Mouse (Mus musculus) retina, embryonic 14.5 days (tissue): ENCODE results near the gene Tyms.
A peak's percentile ranks its signal among the peaks of the same experiment; 100 is the strongest.

ENCODE experiments used
- DNase-seq: peaks from one replicate; pipeline ENCODE4 v3.0.0-alpha.2; 2015; ENCODE audit warnings: low spot score

Gene Tyms

DNA sequence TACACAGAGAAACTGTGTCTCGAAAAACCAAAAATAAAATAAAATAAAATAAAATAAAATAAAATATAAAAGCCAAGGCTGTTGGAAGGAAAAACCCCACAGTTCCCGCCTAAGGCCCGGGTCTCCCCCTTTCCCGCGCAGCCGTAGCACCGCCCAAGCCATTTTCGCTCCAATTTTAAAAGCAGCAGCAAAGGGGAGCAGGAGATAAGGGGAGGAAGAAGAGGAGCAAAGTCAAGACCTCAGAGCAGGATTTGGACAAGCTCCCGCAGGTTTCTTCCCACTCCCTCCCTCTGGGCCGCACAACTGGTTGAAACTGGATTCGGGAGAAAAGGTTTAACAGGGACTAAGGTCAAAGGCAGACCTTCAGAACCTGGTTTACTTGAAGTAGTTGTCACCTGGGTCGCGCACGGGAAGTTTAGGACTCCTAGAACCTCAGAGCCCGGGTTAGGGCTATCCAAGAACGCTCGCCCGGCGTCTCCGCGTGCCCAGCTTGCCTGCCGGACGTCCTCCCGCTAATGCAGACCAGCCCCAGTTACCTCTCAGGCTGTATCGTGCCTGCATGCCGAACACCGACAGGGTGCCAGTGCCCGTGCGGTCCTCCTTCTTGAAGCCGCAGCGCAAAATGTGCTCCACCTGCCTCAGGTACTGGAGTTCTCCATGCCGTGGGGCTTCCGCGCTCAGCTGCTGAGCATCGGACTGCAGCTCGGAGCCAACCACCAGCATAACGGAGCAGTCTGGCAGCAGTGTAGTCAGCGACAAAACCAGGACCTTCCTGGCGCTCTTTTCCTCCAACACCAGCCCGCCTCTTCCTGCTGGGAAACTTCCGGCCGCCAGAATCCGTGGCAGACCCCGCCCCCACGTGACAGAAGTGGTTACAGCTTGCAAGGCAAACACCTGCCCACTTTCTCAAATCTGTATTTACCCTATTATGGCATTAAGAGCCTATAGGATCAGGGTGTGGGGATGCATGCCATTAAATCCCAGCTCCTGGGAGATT, at the start of gene Tyms:
Gene Tyms (minus strand): TSS at position 793 of the 997 bp plus-strand sequence.
- DNase-seq, result peak; percentile 86

DNA sequence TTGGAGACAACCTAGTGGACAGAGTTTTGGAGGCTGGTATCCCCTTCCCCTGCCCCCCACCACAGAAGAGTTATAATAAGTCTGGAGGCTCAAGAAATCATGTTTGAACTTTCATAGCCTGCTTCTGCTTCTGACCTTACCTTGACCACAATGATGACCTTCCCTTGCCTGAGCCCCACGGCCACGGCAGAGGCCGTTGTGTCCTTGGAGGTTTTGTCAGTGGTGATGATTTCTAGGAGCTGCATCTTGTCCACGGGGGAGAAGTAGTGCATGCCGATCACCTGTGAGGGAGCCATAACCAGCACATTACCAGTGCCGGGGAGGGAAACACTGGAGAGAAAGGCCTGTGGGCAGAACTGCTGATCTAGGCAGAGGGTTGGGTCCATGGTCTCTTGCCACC, 49.1 kb upstream of the Tyms start:
- no peak for DNase-seq

DNA sequence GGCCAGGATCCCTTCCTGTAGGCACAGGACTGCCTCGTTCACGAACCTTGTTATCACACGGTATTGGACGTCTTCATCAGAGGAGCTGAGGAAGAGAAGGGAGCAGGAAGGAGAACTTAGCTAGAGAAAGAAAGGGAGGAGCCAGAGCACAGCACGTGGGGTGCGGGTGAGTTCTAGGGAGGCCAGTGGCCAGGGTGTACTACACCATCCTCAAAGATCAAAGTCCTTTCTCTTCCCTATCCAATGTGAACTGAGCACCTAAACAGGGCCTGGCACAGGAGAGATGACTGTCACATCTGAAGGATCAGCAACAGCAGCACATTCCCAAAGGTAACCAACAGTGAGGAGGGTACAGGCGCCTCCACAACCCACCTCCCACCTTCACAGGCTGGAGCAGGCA, 46.7 kb upstream of the Tyms start:
- DNase-seq, result no peak

- no peak for DNase-seq
These were observed 45.7 kb upstream of the Tyms start for GRCm38 (mm10) chr5:30119163-30119562.

DNA sequence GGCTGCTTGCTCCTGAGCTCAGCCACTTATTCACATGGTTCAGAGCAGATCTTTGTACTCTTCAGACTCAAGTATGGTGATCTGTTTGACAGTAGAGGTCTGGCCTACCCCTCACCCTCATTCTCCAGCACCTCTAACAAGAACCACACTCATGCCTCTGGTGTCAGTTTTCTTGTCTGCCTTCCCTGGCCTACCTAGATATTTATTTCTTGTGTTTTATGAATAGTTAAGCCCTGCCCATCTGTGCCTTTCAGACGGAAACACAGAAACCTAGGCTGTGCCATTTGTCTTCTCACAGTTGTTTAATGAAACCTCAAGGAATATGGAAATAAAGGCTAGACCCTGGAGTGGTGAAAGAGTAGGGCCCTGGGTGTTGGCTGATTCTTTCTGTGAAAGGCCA, 44.6 kb upstream of the Tyms start:
- DNase-seq, result no peak

DNA sequence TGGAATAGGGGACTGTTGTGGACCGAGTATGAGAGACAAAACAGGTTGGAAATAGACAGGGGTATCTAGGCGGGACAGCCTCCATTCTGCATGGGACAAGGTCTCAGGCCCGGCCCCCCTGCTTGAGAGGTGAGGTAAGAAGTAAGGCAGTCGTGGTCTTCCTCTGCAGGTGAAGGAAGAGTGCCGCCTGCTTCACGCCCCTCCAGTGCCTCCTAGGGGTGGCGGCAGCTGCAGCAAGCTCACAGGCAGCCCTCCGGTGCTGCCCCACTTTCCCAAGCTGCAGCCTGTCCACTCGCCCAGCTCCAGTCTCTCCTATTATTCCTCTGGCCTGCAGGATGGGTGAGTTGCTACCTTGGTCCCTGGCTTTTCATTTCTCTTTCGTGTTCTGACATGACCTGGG, 42.3 kb upstream of the Tyms start:
- DNase-seq, result peak; percentile 39

DNA sequence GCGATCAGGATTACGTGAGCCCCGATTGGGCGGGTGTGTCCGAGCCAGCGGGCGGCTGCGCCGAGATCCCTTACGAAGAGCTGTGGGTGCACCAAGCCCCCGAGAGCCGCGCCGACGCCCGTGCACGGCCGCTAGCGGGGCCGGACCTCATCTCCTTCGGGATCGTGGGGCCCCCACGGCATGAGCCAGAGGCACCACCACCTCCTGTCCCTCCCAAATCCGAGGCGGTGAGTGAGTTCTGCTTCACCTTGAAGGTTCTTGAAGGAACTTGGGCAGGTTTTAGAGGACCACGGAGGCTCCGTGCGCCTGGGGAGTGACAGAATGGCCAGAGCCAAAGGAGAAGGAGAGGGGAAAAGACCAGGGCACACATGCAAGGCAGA, 41.3 kb upstream of the Tyms start:
- no peak for DNase-seq

DNA sequence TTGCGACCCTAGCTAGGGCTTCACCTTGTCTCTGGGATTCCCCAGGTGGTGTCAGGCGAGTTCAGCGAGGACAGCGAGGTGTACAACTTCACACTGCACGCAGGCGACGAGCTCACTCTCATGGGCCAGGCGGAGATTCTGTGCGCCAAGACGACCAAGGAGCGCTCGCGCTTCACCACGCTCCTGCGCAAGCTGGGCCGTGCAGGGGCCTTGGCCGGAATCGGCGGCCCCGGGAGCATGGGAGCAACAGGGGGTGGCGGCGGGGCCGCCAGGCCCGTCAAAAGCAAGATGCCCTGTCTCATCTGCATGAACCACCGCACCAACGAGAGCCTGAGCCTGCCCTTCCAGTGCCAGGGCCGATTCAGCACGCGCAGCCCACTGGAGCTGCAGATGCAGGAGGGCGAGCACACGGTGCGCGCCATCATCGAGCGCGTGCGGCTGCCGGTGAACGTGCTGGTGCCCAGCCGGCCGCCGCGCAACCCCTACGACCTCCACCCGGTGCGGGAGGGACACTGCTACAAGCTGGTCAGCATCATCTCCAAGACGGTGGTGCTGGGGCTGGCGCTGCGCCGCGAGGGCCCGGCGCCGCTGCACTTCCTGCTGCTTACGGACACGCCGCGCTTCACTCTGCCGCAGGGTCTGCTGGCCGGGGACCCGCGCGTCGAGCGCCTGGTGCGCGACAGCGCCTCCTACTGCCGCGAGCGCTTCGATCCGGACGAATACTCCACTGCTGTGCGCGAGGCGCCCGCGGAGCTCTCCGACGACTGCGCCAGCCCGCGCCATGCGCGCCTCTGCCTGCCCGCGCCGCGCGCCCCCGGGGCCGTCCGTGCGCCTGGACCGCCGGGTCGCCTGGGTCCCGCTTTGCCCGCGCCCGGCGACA, 40.7 kb upstream of the Tyms start:
- peak; percentile 91 for DNase-seq

DNA sequence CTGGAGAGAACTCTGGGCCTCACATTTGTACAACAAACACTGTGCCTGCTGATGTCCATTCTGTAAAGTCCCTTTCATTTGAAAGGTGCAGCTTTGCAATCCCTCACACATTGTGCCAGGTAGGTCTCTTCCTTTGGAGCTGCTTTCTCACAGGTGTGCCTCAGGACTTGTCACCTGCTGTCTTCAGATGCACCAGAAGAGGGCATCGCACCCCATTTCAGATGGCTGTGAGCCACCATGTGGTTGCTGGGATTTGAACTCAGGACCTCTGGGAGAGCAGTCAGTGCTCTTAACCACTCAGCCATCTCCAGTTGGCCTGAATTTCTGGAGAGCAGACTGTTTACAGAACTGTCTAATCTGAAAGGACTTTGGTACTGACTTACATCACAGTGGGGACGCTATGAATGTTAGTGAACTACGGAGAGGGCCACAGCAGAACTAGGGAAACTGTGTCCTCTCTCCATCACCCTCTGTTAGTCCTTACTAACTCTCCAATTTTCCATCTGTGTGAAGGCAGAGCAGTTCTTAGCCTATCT, 39.2 kb upstream of the Tyms start:
- no peak for DNase-seq

- DNase-seq, result peak; percentile 49
These were observed 38.4 kb upstream of the Tyms start for GRCm38 (mm10) chr5:30111771-30112170.

DNA sequence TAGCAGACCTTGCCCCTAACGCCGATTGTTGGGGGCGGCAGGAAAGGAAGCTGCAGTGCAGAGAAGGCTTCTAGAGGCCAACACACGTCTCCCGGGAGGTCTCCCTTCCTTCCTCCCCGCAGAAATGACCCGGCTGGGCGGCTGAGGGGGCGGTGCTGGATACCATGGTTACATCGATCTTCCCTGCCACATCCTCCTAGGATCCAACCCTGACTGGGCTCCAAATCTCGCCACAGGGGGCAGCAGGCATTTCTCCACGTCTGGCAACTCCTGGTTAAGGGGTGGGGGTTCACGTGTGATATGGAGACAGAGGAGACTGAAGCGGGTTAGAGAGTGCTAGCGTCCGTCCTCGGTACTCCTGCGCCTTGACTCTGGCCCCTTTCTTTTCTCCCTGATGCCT, 37.7 kb upstream of the Tyms start:
- DNase-seq, result peak; percentile 83

DNA sequence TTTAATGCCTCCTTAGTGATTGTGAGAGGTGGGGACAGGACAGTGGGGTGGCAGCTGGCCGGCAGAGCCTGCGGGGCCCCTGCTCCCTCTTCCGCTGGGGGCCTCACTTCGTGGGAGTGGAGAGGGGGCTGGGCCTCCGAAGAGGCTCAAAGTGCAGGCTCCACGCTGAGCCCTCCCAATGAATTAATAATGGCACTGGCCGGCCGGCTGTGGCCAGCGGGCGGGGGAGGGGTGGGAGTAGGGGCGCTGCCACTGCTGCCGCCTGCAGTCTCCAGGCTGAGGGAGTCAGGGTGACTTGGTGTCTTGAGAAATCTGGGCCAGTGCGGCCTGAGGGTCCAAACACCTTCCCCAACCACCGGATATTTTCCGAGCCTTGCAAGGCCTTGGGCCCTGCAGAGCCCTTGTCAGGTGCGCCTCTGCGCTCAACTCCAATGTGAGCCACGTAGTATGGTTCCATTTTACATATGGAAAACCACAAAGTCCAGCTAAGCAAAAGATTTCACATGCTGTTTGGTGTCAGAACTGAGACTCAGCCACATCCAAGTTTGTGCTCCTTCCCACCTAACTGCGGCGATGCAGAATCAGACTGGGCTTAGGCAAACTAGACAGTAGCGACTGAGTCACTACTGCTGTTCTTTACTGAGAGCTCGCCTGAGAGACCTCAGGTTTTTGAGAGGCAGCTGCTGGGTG, 37.1 kb upstream of the Tyms start:
- peak; percentile 72 for DNase-seq

- no peak for DNase-seq
These were observed 36.5 kb upstream of the Tyms start for GRCm38 (mm10) chr5:30109899-30110298.

DNA sequence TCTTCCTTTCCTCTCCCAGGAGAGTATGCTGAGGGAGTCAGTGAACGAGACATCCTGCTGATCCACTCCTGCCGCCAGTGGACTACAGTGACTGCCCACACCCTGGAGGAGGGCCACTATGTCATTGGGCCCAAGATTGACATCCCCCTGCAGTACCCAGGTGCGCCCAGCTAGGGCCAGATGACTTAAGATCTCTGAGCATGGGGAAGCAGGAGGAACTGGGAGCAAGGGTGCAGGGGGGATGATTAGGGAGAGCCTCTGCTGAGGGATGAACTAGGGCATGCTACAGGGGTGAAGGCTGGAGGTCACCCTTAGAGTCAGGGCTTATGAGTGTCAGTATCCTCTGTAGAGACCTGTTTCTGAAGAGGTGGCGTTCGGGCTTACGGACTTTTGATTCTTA, 34.8 kb upstream of the Tyms start:
- no peak for DNase-seq

GRCm38 (mm10) chr5:30107611-30108041, 34.2 kb upstream of the Tyms start:
- peak; percentile 25 for DNase-seq

DNA sequence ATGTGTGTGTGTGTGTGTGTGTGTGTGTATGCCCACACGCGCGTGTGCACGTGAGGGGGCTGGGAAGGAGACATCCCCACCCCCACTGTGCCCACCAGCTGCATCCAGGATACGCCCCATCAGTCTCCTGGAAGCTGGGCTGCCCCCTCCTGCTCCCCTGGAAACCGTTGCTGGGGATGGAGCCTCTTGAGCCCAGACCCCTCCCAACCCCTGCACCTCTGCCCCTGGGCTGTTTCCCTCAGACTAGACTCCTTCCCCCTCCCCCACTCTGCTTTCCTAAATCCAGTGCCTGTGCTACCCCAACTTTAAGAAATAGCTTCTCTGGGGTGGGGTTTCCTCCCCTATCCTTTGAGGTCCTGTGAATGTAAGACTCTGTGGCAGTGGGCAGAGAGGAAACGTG, 33.8 kb upstream of the Tyms start:
- peak; percentile 56 for DNase-seq

- DNase-seq, result peak; percentile 16
These were observed 33.3 kb upstream of the Tyms start for GRCm38 (mm10) chr5:30106756-30107155.

DNA sequence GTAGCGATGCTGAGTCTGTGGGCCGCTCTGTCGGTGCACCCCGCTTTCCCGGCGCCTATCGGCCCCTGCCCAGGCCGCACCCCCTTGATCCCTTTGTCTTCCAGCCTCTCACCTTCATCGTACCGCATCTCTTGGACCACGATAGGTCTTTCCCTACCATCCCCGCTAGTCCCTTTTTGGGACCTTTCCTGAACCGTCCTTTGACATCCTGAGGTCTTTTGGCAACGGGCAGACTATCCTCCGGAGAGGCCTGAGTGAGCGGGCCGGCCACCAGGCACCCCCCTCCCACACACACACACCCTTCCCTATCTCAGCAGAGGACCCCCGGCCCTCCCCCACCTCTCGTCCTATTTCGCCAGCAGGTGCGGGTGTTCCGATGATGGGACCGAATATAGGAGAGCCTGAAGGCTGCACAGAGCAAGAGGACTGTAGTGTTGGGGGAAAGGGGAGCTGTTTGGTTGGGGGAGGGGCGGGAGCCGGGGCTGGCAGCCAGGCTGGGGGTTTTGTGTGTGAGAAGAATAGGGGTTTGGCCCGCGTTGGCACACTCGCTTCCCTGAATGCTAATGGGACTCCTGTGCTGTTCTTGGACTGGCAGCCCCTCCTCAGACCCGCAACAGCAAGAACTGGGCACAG, 32.4 kb upstream of the Tyms start, which contains the start of gene 3110082J24Rik:
Gene 3110082J24Rik (minus strand): TSS at position 419 of the 633 bp plus-strand sequence.
- DNase-seq, result peak; percentile 27

DNA sequence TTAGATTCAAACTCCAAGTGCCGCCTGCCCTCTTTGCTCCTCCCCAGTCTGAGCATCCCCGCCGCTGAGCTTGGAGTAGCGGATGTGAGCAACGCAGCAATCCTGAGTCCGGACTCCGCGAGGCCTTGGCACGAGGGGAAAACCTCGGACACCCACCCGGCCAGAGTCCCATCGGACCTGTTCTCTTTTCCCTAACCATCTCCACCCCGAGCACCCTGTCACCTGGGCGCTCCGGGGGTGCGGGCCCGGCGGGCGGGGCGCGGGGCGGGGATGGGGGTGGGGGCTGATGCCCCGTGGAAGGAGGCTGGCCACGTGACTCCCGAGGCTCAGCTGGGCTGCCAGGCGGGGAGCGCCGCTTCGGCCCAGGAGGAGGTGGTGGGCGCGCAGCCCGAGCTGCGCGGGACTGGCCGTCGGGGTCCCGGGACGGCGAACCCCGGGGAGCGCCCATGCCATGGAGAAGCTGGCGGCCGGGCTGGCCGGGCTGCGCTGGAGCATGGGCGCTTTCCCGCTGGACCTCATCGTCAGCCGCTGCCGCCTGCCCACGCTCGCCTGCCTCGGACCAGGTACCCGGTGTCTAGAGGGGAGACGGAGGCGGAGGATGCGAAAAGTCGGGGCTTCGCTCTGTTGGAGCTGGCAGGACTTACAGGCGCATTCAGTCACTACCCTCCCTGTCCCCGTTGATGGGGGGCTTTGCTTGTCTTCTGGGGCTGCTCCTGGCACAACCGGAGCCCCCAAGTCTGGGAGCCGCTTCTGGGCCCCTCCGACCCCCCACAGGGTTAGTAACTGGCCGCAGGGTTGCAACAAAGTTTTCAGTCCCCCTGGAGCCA, 31.6 kb upstream of the Tyms start, which contains the start of gene Garem2:
Gene Garem2 (plus strand): TSS at position 321 of the 827 bp plus-strand sequence.
- peak; percentile 49 for DNase-seq

- peak; percentile 88 for DNase-seq
These were observed 30.9 kb upstream of the Tyms start for GRCm38 (mm10) chr5:30104339-30104738.
